Mouse (Mus musculus) cerebellum, adult 18-20 months (tissue): ENCODE measurements around the gene Thbs3.

ENCODE experiments used
- DNase-seq, 2 experiments: peaks; one replicate each; pipeline ENCODE4 v3.0.0; 2021

The Thbs3 gene

DNA sequence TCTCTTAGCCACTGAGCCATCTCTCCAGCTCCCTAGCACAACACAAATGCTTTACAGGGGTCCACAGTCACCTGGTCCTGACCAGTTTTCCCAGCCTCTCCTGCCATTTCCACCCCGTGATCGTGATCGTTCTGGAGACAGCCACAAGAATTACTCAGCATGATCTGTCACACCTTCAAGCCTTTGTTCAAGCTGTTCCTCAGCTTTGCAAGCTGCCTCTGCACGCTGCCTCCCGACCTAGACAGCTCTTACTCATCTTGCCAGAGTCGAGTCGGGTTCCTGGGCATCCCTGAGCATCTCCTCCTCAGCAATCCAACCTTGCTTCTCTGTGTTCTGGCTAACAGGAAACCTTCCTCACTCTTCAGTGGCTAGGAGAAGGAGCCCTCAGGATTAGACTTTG, 44.1 kb downstream of the Thbs3 start, which contains the start of gene Dpm3:
TSS of gene Dpm3 (plus strand) at position 283 of the 400 bp plus-strand sequence.
- DNase-seq: no peak

- no peak for DNase-seq
Measured at GRCm38 (mm10) chr3:89260211-89260610, 45.2 kb downstream of the Thbs3 start.

DNA sequence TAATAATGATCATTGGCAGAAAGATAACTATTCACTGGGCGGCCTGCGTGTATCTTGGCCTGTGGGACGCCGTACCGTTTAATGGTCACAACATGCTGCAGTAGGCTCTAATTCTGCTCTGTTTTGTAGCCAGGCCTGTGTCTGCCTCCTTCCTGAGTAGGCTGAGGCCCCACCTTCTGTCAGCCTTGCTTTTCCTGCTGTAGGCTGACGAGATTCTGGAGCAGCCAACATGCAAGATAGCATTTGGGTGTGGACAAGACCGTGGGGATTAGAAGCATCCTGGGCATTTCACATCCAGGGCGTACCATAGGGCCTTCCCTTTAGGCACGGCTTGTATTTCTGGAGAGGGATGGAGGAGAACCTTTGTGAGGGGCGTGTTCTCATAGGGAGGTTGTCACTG, 47.4 kb downstream of the Thbs3 start:
- no peak for DNase-seq

GRCm38 (mm10) chr3:89266439-89266893, 51.5 kb downstream of the Thbs3 start:
- DNase-seq: peak; percentile 85 to 89

- no peak for DNase-seq
Measured at GRCm38 (mm10) chr3:89268916-89269315, 53.9 kb downstream of the Thbs3 start.

DNA sequence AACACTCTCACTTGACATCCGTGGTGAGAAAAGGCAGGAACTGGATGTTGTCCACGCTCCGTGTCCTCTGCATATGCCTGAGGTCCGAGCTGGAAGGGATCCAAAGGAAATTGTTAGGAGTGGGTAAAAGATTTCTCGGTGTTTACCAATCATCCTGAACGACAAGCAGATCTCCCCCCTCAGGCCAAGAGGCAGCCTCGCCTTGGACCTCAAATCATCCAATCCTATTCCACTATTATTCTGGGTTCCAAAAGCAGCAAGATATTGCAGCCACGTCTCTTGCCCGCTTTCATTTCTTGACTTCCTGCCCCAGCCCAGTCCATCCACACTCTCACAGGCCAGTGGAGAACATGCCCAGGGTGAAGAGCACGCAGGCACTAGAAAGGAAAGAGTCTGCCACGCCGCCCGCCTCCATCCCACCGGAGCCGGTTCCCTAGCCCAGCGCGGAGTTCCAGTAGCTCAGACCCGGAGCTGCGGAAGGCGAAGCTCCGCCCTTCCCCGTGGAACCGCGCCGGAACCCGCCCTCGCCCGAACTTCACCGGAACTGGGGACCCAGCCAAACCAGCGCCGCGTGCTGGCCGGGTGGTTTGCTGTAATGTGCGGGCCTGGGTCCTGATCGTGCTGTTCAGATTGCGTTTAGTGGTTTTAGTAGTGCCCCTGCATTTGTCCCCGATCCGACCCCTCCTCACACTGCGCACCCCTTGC, 55.2 kb downstream of the Thbs3 start, which contains the start of gene Slc50a1:
TSS of gene Slc50a1 (minus strand) at position 520 of the 705 bp plus-strand sequence.
- DNase-seq: peak; percentile 87 to 89

GRCm38 (mm10) chr3:89270891-89271290, 55.9 kb downstream of the Thbs3 start:
- DNase-seq: peak; percentile 67 to 73

GRCm38 (mm10) chr3:89271760-89272159, 56.8 kb downstream of the Thbs3 start:
- DNase-seq: peak; percentile 34 to 44

DNA sequence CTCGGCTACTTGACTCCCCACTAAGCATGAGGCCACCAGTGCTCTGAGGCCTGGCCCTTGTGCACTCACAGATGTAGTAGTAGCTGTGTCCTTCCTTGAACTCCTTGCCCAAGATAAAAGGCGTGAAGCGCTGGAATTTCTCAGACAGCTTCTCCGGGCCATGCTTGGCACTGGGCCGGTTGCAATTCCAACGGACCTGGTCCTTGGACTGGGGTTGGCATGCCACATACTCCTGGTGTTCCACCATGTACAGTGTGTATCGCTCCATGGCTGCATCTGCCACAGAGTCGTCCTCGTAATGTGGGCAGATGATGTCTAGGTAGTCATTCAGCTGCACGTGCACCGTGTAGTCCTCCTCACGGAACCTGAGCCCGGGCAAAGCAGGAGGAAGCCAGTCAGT, 61.1 kb downstream of the Thbs3 start:
- no peak for DNase-seq
